Mouse (Mus musculus) kidney, postnatal 25 days (tissue): ENCODE measurements around the gene Tas1r1.

Experiments used
- DNase-seq, 2 experiments: peaks; one replicate each; pipeline ENCODE4 v3.0.0; 2021; ENCODE audit warnings: mixed read lengths in 2 of 2

Tas1r1 gene

DNA sequence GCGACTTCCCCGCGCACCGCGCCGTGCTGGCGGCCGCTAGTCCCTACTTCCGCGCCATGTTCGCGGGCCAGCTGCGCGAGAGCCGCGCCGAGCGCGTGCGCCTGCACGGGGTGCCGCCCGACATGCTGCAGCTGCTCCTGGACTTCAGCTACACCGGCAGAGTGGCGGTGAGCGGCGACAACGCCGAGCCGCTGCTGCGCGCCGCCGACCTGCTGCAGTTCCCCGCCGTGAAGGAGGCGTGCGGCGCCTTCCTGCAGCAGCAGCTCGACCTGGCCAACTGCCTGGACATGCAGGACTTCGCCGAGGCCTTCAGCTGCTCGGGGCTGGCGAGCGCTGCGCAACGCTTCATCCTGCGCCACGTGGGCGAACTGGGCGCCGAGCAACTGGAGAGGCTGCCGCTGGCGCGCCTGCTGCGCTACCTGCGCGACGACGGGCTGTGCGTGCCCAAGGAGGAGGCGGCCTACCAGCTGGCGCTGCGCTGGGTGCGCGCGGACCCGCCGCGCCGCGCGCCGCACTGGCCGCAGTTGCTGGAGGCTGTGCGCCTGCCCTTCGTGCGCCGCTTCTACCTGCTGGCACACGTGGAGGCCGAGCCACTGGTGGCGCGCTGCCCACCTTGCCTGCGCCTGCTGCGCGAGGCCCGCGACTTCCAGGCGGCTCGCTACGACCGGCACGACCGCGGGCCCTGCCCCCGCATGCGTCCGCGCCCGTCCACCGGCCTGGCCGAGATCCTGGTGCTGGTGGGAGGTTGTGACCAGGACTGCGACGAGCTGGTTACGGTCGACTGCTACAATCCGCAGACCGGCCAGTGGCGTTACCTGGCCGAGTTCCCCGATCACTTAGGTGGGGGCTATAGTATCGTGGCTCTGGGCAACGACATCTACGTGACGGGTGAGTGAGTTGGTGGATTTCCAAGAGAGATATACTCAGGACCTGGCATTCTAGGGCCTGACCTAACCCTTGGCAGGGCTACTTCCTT lies 29.0 kb downstream of the Tas1r1 start:
- DNase-seq = peak; percentile 56 to 79

DNA sequence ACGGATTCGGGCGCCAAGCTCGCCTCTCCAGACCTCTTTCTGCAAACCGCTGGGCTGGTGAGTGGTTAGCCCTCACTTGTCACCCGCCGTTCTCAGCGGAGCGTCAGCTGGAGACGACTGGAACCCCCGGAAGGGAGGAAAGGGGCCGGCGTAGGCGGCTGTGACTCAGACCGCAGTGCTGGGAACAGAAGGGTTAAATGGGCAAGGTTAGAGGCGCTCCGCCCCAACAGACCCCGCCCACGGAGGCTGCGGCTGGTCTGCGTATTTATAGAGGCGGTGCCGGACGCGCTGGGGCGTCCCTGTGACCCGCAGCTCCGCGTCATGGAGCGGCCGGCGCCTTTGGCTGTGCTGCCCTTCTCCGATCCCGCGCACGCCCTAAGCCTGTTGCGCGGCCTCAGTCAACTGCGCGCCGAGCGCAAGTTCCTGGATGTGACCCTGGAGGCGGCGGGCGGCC lies 29.7 kb downstream of the Tas1r1 start, which contains the start of gene Klhl21:
Klhl21 (plus strand) TSS at position 182 of the 454 bp plus-strand sequence.
- DNase-seq = peak; percentile 95 to 97

DNA sequence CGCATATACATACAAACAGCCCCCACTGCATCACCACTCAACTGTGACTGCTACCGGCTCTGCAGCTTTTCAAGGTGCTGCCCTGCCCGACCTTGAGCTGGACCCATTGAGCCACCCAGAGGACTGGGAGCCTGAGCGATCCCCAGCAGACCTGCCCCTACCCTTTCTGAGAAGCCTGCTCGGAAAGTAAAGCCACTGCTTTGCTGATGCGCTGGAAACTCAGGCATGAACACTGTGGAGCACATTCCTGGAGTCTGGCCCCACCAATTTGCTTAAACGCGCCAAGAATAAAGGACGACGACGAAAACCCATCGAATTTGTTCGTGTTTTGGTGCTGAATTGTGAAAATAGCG lies 30.2 kb downstream of the Tas1r1 start:
- peak; percentile 39 to 80 for DNase-seq

DNA sequence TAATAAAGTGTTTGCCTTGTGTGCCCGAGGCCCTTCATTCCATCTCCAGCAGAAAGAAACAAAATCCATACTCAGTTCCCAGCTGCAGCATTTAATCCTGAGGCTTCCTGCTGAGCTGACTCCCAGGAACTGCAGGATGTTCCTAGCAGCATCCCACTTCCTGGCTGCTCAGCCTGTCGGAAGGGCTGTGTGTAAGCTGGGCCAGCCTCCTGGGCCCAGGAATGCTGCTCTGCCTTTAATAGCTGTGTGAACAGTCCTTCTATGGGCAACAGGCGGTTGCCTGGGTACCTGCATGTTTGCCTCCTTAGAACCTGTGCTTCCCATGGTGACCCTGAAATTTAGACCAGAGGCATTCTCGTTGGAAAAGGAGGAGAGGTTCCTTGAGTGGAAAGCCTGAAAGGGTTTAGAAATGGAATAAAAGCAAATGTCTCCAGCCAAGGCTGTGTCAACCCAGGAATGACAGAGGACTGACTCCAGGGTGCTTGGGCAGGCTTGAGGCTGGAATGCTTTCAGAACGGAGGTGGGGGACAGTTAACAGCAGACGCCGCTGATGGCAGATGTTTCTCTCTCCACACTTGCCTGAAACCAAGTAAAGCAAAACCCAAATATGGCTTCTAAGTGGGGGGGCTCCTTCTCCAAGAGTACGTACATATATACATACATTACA lies 30.8 kb downstream of the Tas1r1 start:
- DNase-seq = peak; percentile 56 to 85

DNA sequence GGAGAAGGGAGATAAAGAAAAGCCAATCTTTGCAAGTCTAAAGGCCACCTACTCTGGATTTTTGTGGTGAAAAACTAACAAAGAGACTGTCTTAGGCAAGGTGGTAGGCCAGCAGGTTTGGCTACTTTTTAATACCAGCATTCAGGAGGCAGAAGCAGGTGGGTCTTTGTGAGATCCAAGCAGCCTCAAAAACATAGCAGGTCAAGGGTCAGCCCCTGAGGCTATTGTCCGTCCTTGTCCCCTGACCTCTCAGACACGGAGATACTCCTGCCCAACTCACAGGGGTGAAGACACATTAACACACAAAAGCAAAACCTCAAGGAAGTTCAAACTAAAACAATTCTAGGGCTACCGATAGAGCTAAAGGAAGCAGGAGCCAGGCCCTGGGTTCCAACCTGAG lies 31.6 kb downstream of the Tas1r1 start:
- DNase-seq = no peak

DNA sequence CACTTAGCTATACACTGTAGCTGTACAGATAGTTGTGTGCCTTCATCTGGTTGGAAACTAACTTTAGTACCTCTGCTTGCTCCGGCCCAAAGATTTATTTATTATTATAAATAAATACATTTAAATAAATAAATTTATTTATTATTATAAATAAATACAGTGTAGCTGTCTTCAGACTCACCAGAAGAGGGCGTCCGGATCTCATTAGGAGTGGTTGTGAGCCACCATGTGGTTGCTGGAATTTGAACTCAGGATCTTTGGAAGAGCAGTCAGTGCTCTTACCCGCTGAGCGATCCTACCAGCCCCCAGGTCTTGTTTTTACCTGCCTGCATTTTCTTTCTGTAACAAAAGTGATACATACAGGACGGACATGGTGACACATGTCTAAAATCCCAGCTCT lies 32.2 kb downstream of the Tas1r1 start:
- peak in 1 of 2 experiments; percentile 40 for DNase-seq

DNA sequence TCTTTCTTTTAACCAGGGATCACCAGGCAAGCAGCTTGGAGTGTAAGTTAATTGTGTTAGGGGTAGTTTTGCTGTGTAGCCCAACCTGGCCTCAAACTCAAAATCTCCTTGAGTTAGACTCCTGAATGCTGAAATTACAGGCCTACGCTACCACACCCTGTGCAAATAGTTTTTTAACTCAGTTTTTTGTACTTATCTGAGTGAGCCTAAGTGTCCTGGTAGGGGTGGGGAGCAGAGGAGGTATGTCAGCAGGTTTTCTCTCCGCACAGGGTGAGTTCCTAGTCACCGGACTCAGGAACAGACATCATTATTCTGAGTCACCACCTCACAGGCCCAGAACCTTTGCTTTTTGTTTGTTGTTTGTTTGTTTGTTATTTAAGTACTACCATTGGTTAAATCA lies 36.3 kb downstream of the Tas1r1 start:
- no peak for DNase-seq

DNA sequence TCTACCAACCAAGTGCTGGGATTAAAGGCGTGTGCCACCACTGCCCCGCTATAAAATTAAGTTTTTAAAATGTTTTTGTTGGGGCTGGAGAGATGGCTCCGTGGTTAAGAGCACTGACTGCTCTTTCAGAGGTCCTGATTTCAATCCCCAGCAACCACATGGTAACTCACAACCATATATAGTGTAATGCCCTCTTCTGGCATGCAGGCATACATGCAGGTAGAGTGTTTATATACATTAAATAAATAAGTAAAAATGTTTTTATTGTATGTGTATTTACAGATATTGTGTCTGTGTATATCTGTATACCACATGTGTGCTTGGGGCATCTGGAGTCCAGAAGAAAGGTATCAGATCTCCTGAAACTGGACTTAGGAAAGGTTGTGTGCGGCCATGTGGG lies 37.0 kb downstream of the Tas1r1 start:
- DNase-seq = no peak

DNA sequence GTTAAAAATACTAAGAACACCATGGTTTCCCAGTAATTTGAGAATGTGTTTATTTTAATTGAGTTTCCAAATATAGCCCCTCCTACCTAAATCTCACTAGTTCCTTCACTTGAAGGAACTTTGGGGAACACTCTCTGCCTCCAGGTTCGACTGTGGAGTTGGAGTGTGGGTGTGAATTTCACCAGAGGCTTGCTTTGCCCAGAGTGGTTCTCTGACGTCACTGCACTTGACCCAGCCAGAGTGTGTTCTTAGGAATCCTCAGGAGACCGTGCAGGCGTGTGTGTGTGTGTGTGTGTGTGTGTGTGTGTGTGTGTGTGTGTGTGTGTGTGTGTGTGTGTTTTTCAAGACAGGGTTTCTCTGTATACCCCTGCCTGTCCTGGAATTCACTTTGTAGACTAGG lies 37.5 kb downstream of the Tas1r1 start:
- DNase-seq = no peak

DNA sequence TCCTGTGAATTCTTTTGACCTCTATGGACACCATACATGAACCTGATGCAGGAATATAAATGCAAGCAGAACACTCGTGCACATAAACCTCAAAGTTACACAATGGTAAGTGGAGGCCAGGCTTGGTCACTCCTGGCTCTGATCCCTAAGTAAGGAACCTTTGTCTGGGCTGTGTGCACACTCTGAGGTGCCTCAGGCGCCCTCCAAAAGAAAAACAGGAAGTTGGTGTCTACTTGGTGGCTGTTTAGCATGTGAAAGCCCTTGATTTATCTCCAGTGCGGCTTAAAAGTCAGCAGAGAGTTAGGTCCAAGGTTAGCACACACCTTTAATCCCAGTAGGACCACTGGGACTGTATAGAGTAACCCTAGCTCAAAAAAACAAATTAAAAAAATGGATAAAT lies 38.9 kb downstream of the Tas1r1 start:
- DNase-seq = no peak

DNA sequence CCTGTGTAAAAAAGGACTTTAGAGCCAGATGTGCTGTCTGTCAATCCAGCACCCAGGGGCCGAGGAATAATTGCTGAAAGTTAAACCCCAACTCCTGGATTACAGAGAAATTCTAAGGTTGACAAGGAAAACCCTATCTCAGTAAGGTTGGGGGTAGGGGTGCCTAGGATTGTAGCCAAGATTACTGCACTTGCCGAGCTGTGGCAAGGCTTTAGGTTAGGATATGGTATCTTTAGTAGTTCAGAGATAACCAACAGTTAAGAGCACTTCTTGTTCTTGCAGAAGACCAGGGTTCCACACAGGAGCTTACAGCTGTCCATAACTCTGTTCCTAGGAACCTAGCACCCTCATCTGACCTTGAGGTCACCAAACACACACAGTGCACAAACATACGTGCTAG lies 40.7 kb downstream of the Tas1r1 start:
- no peak for DNase-seq

DNA sequence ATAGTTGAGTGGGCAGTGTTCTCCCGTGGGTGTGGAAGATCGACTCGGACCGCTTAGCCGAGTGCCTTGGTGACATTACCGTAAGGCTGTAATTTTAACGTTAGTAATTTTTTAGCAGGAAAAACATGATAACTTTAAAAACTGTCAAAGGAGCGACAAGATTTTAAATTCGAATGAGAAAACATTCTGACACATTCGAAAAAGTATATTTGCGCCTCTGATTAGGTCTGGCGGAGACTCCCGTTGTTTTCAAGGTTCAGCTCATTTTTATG lies 41.5 kb downstream of the Tas1r1 start:
- no peak for DNase-seq

DNA sequence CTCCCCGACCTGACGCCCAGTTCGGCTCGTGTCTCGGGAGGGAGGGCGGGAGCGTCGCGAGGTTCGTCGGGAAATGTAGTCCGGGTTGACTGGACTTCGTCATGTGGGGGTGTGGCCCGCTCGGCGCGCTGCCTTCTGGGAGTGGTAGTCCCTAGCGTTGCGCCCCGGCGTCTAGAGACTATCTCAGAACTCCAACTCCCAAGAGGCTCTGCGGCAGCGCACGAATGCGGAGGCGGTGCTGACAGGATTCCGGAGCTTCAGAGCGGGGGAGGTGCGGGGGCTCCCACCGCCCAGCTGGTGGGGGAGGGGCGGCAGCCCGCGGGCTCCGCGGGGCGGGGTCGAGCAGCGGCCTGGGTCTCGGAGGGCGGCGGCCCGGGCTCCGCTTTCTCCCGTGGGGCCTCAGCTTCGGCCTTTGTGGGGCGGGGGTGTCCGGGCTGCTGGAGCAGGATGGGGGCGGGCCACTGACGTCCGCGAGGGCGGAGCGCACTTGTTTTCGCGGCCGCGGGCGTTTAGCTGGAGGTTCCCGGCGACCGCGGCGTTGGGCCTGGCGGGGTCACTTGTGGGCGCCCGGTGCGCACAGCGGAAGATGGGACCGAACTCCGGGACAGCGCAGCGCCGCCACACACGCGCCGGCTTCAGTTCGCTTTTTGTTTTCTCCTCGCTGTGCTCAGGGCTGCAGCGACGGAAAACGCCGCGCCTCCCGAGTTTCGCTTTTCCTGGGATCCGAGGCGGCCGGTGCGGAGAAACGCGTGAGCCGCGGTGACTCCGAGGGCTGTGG lies 42.0 kb downstream of the Tas1r1 start, which contains the start of gene Phf13:
Phf13 (minus strand) TSS at position 86 of the 778 bp plus-strand sequence.
- peak; percentile 99 for DNase-seq

DNA sequence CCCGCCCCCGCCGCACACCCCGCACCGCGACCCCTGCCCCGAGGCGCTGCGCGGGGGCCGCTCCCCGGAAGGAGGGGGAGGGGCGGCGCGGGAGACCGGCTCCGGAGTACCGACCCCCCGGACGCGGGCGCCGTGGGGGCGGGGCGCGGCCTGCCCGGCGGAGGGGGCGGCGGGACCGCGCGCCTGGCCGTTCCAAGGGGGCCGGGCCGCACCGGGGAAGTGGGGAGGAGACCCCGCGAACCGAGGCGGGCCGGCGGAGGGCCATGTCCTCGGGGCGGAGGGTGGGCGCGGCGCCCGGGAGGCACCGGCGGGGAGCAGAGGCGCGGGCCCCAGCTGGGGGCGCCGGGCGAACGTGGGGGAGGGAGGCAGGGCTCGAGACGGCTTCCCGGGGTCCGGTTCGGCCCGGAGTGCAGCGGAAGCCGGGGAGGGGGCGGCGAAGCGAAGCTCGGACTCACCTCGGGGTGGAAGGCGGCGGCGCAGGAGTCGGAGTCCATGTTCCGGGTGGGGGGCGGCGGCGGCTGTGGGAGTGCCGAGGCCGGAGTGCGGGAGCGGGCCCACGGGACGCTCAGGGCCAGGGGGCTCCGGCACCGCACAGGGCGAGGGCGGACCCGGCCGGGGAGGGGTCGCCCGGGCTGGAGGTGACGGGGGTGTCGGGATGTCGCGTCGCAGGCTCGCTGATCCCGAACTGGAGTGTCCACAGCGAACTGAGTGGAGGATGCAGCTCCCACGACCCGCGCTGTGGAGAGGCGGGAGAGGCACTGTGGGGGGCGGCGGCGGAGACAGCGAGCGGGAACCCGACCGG lies 42.8 kb downstream of the Tas1r1 start:
- peak; percentile 38 to 67 for DNase-seq

DNA sequence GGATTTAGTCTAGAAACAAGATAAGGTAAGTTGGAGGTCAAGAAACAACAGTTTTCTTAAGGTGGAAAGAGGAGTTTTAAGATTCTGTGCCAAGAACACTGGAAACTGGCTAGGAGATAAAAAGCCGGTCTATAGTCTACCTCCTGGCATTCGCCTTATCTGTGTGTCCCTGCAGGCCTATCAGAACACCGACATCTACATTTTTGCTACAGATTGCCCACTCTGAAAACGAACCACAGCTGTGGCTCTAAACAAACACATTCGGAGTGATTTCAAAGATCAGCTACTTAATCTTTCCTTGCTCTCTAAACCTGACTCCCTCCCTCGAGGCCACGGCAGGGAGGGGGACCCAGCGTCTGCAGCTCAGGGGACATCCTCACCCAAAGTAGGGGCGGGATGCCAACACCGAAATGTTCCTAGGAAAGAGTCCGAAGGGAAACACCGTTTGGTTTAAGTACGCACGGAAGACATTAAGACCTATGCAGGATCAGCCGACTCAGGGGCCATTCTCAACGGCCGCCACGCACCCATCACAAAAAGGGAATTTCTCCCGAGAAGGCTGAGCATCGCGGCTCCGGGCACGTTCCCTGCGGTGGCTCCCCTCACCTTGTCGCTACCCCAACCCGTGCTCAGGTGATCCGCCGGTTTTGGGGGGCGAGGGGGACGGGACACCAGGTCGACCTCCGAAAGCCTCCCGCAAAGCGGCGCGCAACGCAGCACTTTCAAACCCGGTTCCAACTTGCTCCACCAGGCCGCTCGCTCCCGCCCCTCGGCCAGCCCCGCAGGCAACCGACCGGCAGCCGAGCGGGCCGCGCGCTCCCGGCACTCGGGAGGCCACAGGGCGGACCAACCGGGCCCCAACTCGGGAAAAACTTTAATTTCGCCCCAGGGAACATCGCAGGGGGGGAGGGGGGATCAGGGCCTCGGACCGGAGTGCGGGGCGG lies 43.9 kb downstream of the Tas1r1 start:
- DNase-seq = peak; percentile 42 to 74

DNA sequence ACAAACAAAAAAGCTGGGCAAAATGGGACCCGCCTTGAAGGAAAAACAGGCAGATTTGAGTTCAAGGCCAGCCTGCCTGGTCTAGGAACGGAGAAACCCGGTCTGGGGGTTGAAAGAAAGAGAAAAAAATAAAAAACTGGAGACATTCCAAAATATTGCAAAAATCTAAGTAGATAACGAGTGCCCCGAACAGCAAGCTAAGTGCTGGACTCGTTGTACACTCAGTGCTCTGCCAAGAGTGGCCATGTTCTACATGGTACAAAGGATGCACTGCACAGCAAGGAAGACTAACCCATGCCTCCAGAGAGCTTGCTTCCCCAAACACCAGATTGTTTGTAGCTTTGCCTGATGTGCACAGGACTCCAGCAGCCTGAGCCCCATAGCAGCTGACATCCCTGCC lies 45.3 kb downstream of the Tas1r1 start:
- DNase-seq = no peak

DNA sequence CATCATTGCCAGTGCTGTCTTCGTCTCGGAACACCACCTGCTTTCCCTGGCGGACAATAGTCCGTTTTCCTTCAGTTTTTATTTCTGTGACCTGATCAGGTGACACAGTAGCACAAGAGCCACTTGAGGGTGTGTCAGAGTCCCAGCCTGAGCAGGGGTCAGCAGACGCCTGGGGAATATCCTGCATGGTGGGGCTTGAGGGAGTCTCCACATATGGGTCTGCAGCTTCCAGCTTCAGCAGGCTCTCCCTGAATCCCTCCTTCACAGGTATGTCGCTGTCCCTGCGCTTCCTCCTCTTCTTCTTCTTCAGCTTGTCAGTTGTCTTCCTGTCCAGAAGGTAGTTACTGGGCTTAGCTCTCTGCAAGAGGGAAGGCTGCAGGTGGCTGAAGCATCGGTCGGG lies 46.3 kb downstream of the Tas1r1 start:
- DNase-seq = no peak

DNA sequence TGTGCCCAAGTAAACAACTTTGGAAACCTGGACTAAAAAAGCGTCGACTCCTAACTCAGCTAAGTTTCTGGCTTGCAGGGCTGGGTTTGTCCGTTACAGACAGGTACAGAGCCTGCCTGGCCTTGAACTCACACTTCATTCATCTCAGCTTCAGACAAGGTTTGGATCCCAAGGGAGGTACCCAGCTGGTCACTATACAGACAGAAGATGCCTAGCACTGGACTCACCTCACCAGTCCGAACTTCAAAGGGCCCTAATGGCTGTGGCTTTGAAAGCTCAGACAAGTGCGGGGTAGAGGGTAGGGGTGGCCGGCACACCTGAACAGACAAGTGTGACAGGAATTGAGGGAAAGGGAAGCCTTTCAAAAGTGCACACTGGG lies 49.3 kb downstream of the Tas1r1 start:
- DNase-seq = no peak

DNA sequence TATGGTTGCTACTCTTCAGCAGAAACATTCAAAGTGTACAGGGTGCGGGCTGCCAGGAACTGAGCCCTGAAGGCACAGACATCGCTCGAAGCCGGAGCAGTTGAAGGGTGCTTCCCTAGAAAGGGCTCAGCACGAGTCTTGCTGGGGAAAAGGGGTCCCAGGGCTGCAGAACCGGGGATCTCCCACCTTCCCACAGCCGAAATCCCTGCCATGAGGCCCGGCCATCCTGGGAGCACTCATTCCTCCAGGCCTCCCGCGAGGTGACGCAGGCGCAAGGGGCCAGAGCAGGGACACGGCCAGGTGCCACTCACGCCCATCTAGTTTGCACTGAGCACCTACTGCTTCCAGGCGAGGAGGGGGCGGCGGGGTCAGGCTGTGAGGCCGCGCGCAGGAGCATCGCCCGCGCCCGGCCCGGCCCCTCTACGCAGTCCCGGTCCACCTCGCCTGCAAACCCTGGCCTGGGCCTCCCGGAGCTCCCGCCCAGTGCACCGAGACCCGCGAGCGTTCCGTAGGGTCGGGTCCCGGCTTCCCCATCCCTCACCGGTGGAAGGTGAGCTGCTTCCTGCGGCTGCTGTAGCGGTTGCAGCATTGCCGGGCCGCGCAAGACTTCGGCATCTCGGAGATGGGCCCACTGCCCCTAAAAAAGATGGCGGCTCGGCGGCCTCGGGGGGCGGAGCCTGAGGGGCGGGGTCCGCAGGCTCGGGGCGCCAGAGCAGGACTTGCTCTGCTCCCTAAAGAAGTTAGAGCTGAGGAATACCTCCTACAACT lies 49.8 kb downstream of the Tas1r1 start, which contains the start of gene Thap3:
Thap3 (minus strand) TSS at position 656 of the 768 bp plus-strand sequence.
- DNase-seq = peak; percentile 86 to 89

DNA sequence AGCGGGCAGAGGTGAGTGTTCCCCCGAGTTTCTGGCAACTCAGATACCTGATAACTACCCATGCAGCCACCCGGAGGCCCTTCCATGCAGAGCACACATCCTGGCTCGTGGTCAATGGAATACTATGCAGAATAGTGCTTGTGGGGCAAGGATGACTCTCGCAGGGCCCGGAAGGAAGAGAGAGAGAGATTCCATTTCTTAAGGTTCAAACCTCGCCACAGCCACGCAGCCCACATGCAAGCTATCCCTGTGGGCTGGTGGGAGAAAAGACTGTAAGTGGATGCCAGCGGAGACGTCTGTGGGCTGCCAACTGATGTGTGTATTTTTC lies 50.4 kb downstream of the Tas1r1 start:
- DNase-seq = peak in 1 of 2 experiments; percentile 29

DNA sequence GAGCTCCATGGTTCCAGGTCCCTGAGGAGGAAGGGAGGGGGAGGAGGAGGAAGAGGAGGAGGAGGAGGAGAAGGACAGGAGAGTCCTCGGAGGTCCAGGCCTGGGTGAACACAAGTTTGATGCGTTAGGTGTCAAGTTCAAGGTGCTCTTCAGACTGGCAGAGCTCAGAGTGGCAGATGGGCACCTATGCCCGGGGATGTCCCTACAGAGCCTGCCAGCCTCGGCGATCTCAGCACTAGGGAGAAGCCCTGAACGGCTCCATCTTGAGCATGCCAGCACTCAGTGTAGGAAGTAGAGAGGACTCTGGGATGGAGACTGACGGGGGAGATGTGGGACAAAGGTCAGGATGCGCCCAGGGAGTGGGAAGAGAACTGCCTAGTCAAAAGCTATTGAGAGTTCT lies 51.7 kb downstream of the Tas1r1 start:
- no peak for DNase-seq
